Mouse (Mus musculus): Measurements from ENCODE around the gene Vps11.
"Not testable (repeated sequence)": the region's sequence is repeated elsewhere in the genome, so short reads cannot be mapped to it uniquely, and the experiment has no call there.

Vps11 gene

GRCm38 (mm10) chr9:44361190-44361917 lies at the start of gene Vps11:
Gene Vps11, minus strand, starts transcription at chr9:44361670.
- peak; percentile 90 to 93 for DNase-seq (ENCODE audit: low spot score in 2 of 2)

- no peak for DNase-seq (ENCODE audit: low spot score in 2 of 2)
Measured at GRCm38 (mm10) chr9:44410647-44411336, 49.3 kb upstream of the Vps11 start.

GRCm38 (mm10) chr9:44408693-44409092 lies 47.2 kb upstream of the Vps11 start:
- DNase-seq (ENCODE audit: low spot score in 2 of 2): not testable (repeated sequence)

GRCm38 (mm10) chr9:44407752-44408097 lies 46.3 kb upstream of the Vps11 start:
- DNase-seq (ENCODE audit: low spot score in 2 of 2): no peak

GRCm38 (mm10) chr9:44406906-44407751 lies 45.7 kb upstream of the Vps11 start, which contains the start of the genes Rps25 and Trappc4:
Gene Rps25, plus strand, starts transcription at chr9:44407139.
Gene Trappc4, minus strand, starts transcription at chr9:44407600.
- peak; percentile 87 to 91 for DNase-seq (ENCODE audit: low spot score in 2 of 2)

- DNase-seq (ENCODE audit: low spot score in 2 of 2): no peak
Measured at GRCm38 (mm10) chr9:44405011-44405410, 43.5 kb upstream of the Vps11 start.

GRCm38 (mm10) chr9:44401081-44401480 lies 39.6 kb upstream of the Vps11 start:
- DNase-seq (ENCODE audit: low spot score in 2 of 2): no peak

GRCm38 (mm10) chr9:44399795-44400114 lies 38.3 kb upstream of the Vps11 start:
- no peak for DNase-seq (ENCODE audit: low spot score in 2 of 2)

- DNase-seq (ENCODE audit: low spot score in 2 of 2): no peak
Measured at GRCm38 (mm10) chr9:44399114-44399794, 37.8 kb upstream of the Vps11 start.

GRCm38 (mm10) chr9:44398551-44398950 lies 37.1 kb upstream of the Vps11 start:
- no peak for DNase-seq (ENCODE audit: low spot score in 2 of 2)

GRCm38 (mm10) chr9:44398087-44398486 lies 36.6 kb upstream of the Vps11 start:
- DNase-seq (ENCODE audit: low spot score in 2 of 2): no peak

- DNase-seq (ENCODE audit: low spot score in 2 of 2): peak; percentile 91 to 92
Measured at GRCm38 (mm10) chr9:44396684-44397411, 35.4 kb upstream of the Vps11 start, which contains the start of gene Slc37a4. Gene Slc37a4, plus strand, starts transcription at chr9:44396852.

GRCm38 (mm10) chr9:44391466-44391865 lies 30.0 kb upstream of the Vps11 start:
- DNase-seq (ENCODE audit: low spot score in 2 of 2): no peak

GRCm38 (mm10) chr9:44389273-44389672 lies 27.8 kb upstream of the Vps11 start:
- no peak for DNase-seq (ENCODE audit: low spot score in 2 of 2)

- no peak for DNase-seq (ENCODE audit: low spot score in 2 of 2)
Measured at GRCm38 (mm10) chr9:44387221-44387620, 25.8 kb upstream of the Vps11 start.

- no peak for DNase-seq (ENCODE audit: low spot score in 2 of 2)
Measured at GRCm38 (mm10) chr9:44384596-44384995, 23.1 kb upstream of the Vps11 start.

- DNase-seq (ENCODE audit: low spot score in 2 of 2): no peak
Measured at GRCm38 (mm10) chr9:44379862-44380261, 18.4 kb upstream of the Vps11 start.

GRCm38 (mm10) chr9:44379054-44379834 lies 17.8 kb upstream of the Vps11 start, which contains the start of gene Hyou1:
Gene Hyou1, plus strand, starts transcription at chr9:44379490.
- DNase-seq (ENCODE audit: low spot score in 2 of 2): peak; percentile 98 to 99

- DNase-seq (ENCODE audit: low spot score in 2 of 2): no peak
Measured at GRCm38 (mm10) chr9:44378153-44378730, 16.8 kb upstream of the Vps11 start.

GRCm38 (mm10) chr9:44377335-44377734 lies 15.9 kb upstream of the Vps11 start:
- DNase-seq (ENCODE audit: low spot score in 2 of 2): not testable (repeated sequence)

Data from frontal cortex, postnatal 10 days (tissue).